Mouse (Mus musculus) small intestine, adult 2 months (tissue): ENCODE results near the gene Elp6.

Source experiments
- CTCF ChIP-seq: fragments of 200-500 bp; IDR thresholded peaks from 2 replicates; pipeline ENCODE4 v1.5.1; 2012; ENCODE audit warnings: low read depth, mild to moderate bottlenecking, control low read depth, inconsistent platforms, low read length, moderate library complexity, mixed read lengths; ENCODE audit not compliant: insufficient replicate concordance, insufficient read length; ENCODE audit errors: extremely low read depth
- POLR2A ChIP-seq: fragments of 200-500 bp; IDR thresholded peaks from 2 replicates; pipeline ENCODE4 v1.6.1; 2012; ENCODE audit warnings: low read depth, mild to moderate bottlenecking, control low read depth, inconsistent platforms, low read length, moderate library complexity

GRCm38 (mm10) chr9:110348899-110349298 is 43.9 kb downstream of the Elp6 start:
- TF ChIP-seq POLR2A = no peak
- TF ChIP-seq CTCF = no peak
